Comparison of ENCODE assay signal across 8 mouse cellular contexts in genomic region chr6:124492842-124493561, GRCm38 (mm10). TPM values are rescaled to one million over a fixed set of nuclear protein-coding genes. Genes with fewer than 3 reads are reported as not detected.
DNase-seq lines count a peak whose midpoint lies in the region; ATAC-seq lines count a peak whose summit lies in the region.

C1rl (plus strand) TSS chr6:124493113.

- ATAC-seq in inflammation-experienced regulatory T-cells, adult 6 months = peak; percentile 46
- ATAC-seq in megakaryocyte progenitor cell, adult 5-6 weeks (replicated peaks; ENCODE audit: poor library complexity) = peak; percentile 88

- DNase-seq in adrenal gland, adult 18-20 months (ENCODE audit: low spot score in 2 of 2) = peak; percentile 74 to 78
- DNase-seq in embryo, embryonic 11 days = peak; percentile 84
- DNase-seq in gastrocnemius, postnatal 25 days = peak; percentile 87
- DNase-seq in left cerebral cortex, postnatal 14 days (ENCODE audit: low spot score in 2 of 2) = peak; percentile 76 to 79
- peak; percentile 64 to 75 for DNase-seq in right cerebral cortex, postnatal 10 days (ENCODE audit: low spot score in 2 of 2)
- peak; percentile 86 for DNase-seq in urinary bladder, postnatal 14 days (ENCODE audit: low spot score)

- intact Hi-C loops in left cerebral cortex, postnatal 14 days (cut with DNase I) = loop anchor here (5.0 to 10.0 kb wide), 2 partner anchors 49 to 152 kb away; partner anchors contain the start of gene C1s1

RNA-seq across cellular contexts. Expression of gene C1rl, which starts in this region (rescaled TPM):
- total RNA-seq in adrenal gland, adult 18-20 months (2021) = 10 to 100 TPM; 22.7 to 22.8 TPM
- 1 to 10 TPM in 1 of 2 experiments, under 1 TPM in 1; 0.41 to 1.1 TPM for total RNA-seq in gastrocnemius, postnatal 25 days (2021)
- polyA plus RNA-seq in inflammation-experienced regulatory T-cells, adult 6 months (2017; shearing (Covaris generic)) = not detected
- total RNA-seq in left cerebral cortex, postnatal 14 days (2021) = under 1 TPM; 0.18 to 0.59 TPM
- total RNA-seq in megakaryocyte progenitor cell, adult 5-6 weeks (2015) = 3.3 and 3.5 TPM in 2 replicates
- 5.6 and 6.8 TPM in 2 replicates for total RNA-seq in megakaryocyte progenitor cell, adult 5-6 weeks (2017)

Comparison
In these comparisons a context has a peak if more than half of its experiments do, and no peak if none do; other contexts are left out.
1. Peak in every context shown above with its lines: DNase-seq and ATAC-seq.
2. Peak in ATAC-seq in inflammation-experienced regulatory T-cells, adult 6 months; RNA of the gene not detected or under 1 TPM.
3. Peak in DNase-seq in left cerebral cortex, postnatal 14 days; RNA of the gene not detected or under 1 TPM.